Mouse (Mus musculus): Measurements from ENCODE around the gene Ntn5. TPM values are rescaled to one million over a fixed set of nuclear protein-coding genes. Genes with fewer than 3 reads are reported as not detected.

Ntn5 gene
- polyA plus RNA-seq, 1 experiment from 2014 or later = 2.3 TPM

- TF ChIP-seq CTCF (IDR thresholded peaks at IDR 0.05) = no peak
- in situ Hi-C loops (cut with MboI; ENCODE audit: low pct_unique_long_range_greater_than_20kb) = loop anchor here (5.0 to 10.0 kb wide), 3 partner anchors 89 to 204 kb away; no protein-coding TSS in a partner anchor
- no peak for DNase-seq (ENCODE audit: low read depth, low spot score)
Observed at GRCm38 (mm10) chr7:45681046-45681736, 2.6 kb upstream of the Ntn5 start.

GRCm38 (mm10) chr7:45682144-45683126 is 1.4 kb upstream of the Ntn5 start:
- H3K27me3 ChIP-seq = no peaks in the 10 kb centered on the region
- ChIA-PET POLR2A (interaction anchor here (0.6 to 2.3 kb wide), 3 partner anchors 19 to 178 kb away, joined by 3 to 17 read pairs (median 6); partner anchors contain the start of gene Dbp), CTCF (interaction anchor here (0.6 to 5.1 kb wide), 34 partner anchors 8 to 223 kb away, joined by 3 to 74 read pairs (median 6); partner anchors contain the start of genes Bax, Dbp, Ftl1 and Fut1)
- ATAC-seq (peak; percentile 17), DNase-seq (ENCODE audit: low read depth, low spot score) (peak; percentile 51)
- no peak for TF ChIP-seq CTCF (IDR thresholded peaks at IDR 0.05)
- in situ Hi-C loops (cut with MboI; ENCODE audit: low pct_unique_long_range_greater_than_20kb) = loop anchor here (5.0 to 10.0 kb wide), 3 partner anchors 90 to 205 kb away; no protein-coding TSS in a partner anchor

More at GRCm38 (mm10) chr7:45681046-45681736, 2.6 kb upstream of the Ntn5 start:
- ATAC-seq = no peak
- POLR2A ChIA-PET = interaction anchor here (0.9 to 1.3 kb wide), 2 partner anchors 26 to 88 kb away, joined by 3 read pairs; no protein-coding TSS in a partner anchor
- H3K27me3 ChIP-seq = no peaks in the 10 kb centered on the region
- CTCF ChIA-PET = interaction anchor here (2.4 to 5.1 kb wide), 3 partner anchors 9 to 120 kb away, joined by 9 to 74 read pairs (median 12); no protein-coding TSS in a partner anchor

- no peak for TF ChIP-seq CTCF (IDR thresholded peaks at IDR 0.05)
- no peak for ATAC-seq
- H3K27me3 ChIP-seq = no peaks in the 10 kb centered on the region
- ChIA-PET POLR2A (interaction anchor here (0.6 kb wide), 1 partner anchor 31 kb away, joined by 3 read pairs; no protein-coding TSS in a partner anchor), CTCF (interaction anchor here (1.0 to 1.5 kb wide), 2 partner anchors 12 to 15 kb away, joined by 3 read pairs; no protein-coding TSS in a partner anchor)
- DNase-seq (ENCODE audit: low read depth, low spot score) = no peak
- in situ Hi-C loops (cut with MboI; ENCODE audit: low pct_unique_long_range_greater_than_20kb) = loop anchor here (10.0 kb wide), 1 partner anchor 121 kb away; no protein-coding TSS in a partner anchor
Observed at GRCm38 (mm10) chr7:45685811-45686210, 2.0 kb downstream of the Ntn5 start.

GRCm38 (mm10) chr7:45686841-45687240 is 3.0 kb downstream of the Ntn5 start:
- no peak for ATAC-seq
- ChIA-PET POLR2A (no interaction called here), CTCF (no interaction called here)
- no peaks in the 10 kb centered on the region for H3K27me3 ChIP-seq
- in situ Hi-C loops (cut with MboI; ENCODE audit: low pct_unique_long_range_greater_than_20kb) = loop anchor here (10.0 kb wide), 1 partner anchor 122 kb away; no protein-coding TSS in a partner anchor
- DNase-seq (ENCODE audit: low read depth, low spot score) = no peak
- no peak for TF ChIP-seq CTCF (IDR thresholded peaks at IDR 0.05)

- ATAC-seq (no peak), DNase-seq (ENCODE audit: low read depth, low spot score) (no peak)
- H3K27me3 ChIP-seq = no peaks in the 10 kb centered on the region
- POLR2A ChIA-PET = interaction anchor here (0.5 to 1.5 kb wide), 2 partner anchors 12 to 63 kb away, joined by 3 to 5 read pairs; no protein-coding TSS in a partner anchor
- in situ Hi-C loops (cut with MboI; ENCODE audit: low pct_unique_long_range_greater_than_20kb) = loop anchor here (10.0 kb wide), 1 partner anchor 124 kb away; no protein-coding TSS in a partner anchor
- TF ChIP-seq CTCF (IDR thresholded peaks at IDR 0.05) = no peak
- CTCF ChIA-PET = interaction anchor here (1.5 to 2.1 kb wide), 2 partner anchors 8 to 11 kb away, joined by 3 to 9 read pairs; no protein-coding TSS in a partner anchor
Observed at GRCm38 (mm10) chr7:45689099-45689498, 5.3 kb downstream of the Ntn5 start.

- TF ChIP-seq CTCF (IDR thresholded peaks at IDR 0.05) = no peak
- in situ Hi-C loops (cut with MboI; ENCODE audit: low pct_unique_long_range_greater_than_20kb) = loop anchor here (10.0 kb wide), 1 partner anchor 125 kb away; no protein-coding TSS in a partner anchor
- POLR2A ChIA-PET = interaction anchor here (0.5 to 1.5 kb wide), 3 partner anchors 11 to 64 kb away, joined by 3 to 5 read pairs (median 5); partner anchors contain the start of gene Car11
- no peaks in the 10 kb centered on the region for H3K27me3 ChIP-seq
- CTCF ChIA-PET = interaction anchor here (1.0 to 2.1 kb wide), 4 partner anchors 9 to 96 kb away, joined by 3 to 9 read pairs (median 4); no protein-coding TSS in a partner anchor
- ATAC-seq = no peak
- DNase-seq (ENCODE audit: low read depth, low spot score) = no peak
Observed at GRCm38 (mm10) chr7:45689800-45690199, 6.0 kb downstream of the Ntn5 start.

- in situ Hi-C loops (cut with MboI; ENCODE audit: low pct_unique_long_range_greater_than_20kb) = no loop called here
- ATAC-seq (no peak), DNase-seq (ENCODE audit: low read depth, low spot score) (no peak)
- CTCF ChIA-PET = interaction anchor here (2.8 kb wide), 1 partner anchor 9 kb away, joined by 6 read pairs; no protein-coding TSS in a partner anchor
- TF ChIP-seq CTCF (IDR thresholded peaks at IDR 0.05) = no peak
- no peaks in the 10 kb centered on the region for H3K27me3 ChIP-seq
- POLR2A ChIA-PET = interaction anchor here (0.7 to 1.0 kb wide), 2 partner anchors 15 to 64 kb away, joined by 3 read pairs; no protein-coding TSS in a partner anchor
Observed at GRCm38 (mm10) chr7:45692364-45692763, 8.5 kb downstream of the Ntn5 start.

- POLR2A ChIA-PET = interaction anchor here (0.7 kb wide), 2 partner anchors 13 to 24 kb away, joined by 3 read pairs; no protein-coding TSS in a partner anchor
- in situ Hi-C loops (cut with MboI; ENCODE audit: low pct_unique_long_range_greater_than_20kb) = no loop called here
- no peaks in the 10 kb centered on the region for H3K27me3 ChIP-seq
- CTCF ChIA-PET = interaction anchor here (2.6 kb wide), 1 partner anchor 11 kb away, joined by 10 read pairs; the partner anchor contains the start of gene Ntn5
- DNase-seq (ENCODE audit: low read depth, low spot score) (no peak), ATAC-seq (no peak)
- no peak for TF ChIP-seq CTCF (IDR thresholded peaks at IDR 0.05)
Observed at GRCm38 (mm10) chr7:45693921-45694591, 10.2 kb downstream of the Ntn5 start, which contains the start of gene Sec1. Sec1 (minus strand) TSS chr7:45694402.

GRCm38 (mm10) chr7:45695098-45695497 is 11.3 kb downstream of the Ntn5 start:
- in situ Hi-C loops (cut with MboI; ENCODE audit: low pct_unique_long_range_greater_than_20kb) = no loop called here
- CTCF ChIA-PET = interaction anchor here (2.6 kb wide), 1 partner anchor 12 kb away, joined by 10 read pairs; the partner anchor contains the start of gene Ntn5

More at GRCm38 (mm10) chr7:45695098-45695497, 11.3 kb downstream of the Ntn5 start:
- POLR2A ChIA-PET = interaction anchor here (0.7 kb wide), 1 partner anchor 12 kb away, joined by 3 read pairs; no protein-coding TSS in a partner anchor
- H3K27me3 ChIP-seq = no peaks in the 10 kb centered on the region
- ATAC-seq (no peak), DNase-seq (ENCODE audit: low read depth, low spot score) (no peak)
- TF ChIP-seq CTCF (IDR thresholded peaks at IDR 0.05) = no peak

All from Patski (cell line).